Mouse (Mus musculus) forebrain, embryonic 10.5 days (tissue): ENCODE measurements at regions not wholly inside any gene's neighbourhood (a gene's known extent, or its start where the extent isn't known, plus 50 kb on each side); places are given as distances from the start of the nearest gene placed in this dataset.

Experiments
- DNase-seq: peaks from one replicate; pipeline ENCODE4 v3.0.0-alpha.2; 2017; ENCODE audit warnings: low spot score; ENCODE audit errors: extremely low spot score
- H3K27ac ChIP-seq: fragments of 300-500 bp; sonication (generic); 2 replicates; pipeline ENCODE4 v1.5.1; 2016; ENCODE audit warnings: mild to moderate bottlenecking
- H3K27me3 ChIP-seq: fragments of 300-500 bp; sonication (generic); 2 replicates; pipeline ENCODE4 v1.6.1; 2016; ENCODE audit warnings: mild to moderate bottlenecking; ENCODE audit not compliant: poor library complexity, severe bottlenecking
- H3K36me3 ChIP-seq: fragments of 300-500 bp; sonication (generic); replicated peaks from 2 replicates; pipeline ENCODE4 v1.6.1; 2016; ENCODE audit warnings: mild to moderate bottlenecking, moderate library complexity
- H3K4me1 ChIP-seq: fragments of 300-500 bp; sonication (generic); 2 replicates; pipeline ENCODE4 v1.6.1; 2016
- H3K4me3 ChIP-seq: fragments of 300-500 bp; sonication (generic); 2 replicates; pipeline ENCODE4 v1.5.1; 2016; ENCODE audit warnings: mild to moderate bottlenecking, moderate library complexity
- H3K9me3 ChIP-seq: fragments of 300-500 bp; sonication (generic); 2 replicates; pipeline ENCODE4 v1.6.1; 2016; ENCODE audit warnings: mild to moderate bottlenecking, moderate library complexity
- WGBS: fragments of 180-500 bp; shearing (Covaris S2); methylation state at CpG from one replicate; pipeline ENCODE4 v1.1.7; 2016; 5-methylcytosine and 5-hydroxymethylcytosine counted together

- Histone ChIP-seq H3K4me1 (no peaks in the 10 kb centered on the region), H3K9me3 (peaks cover 8% of the 10 kb centered on the region; the same call in 1 of the 2 replicates), H3K36me3 (no peaks in the 10 kb centered on the region), H3K27ac (no peak overlapping the region), H3K27me3 (no peaks in the 10 kb centered on the region), H3K4me3 (no peak overlapping the region)
- DNase-seq, result no peak
- WGBS, result 88% methylated on average over 3 of the region's 3 CpGs
These were observed 70.6 kb upstream of the C1qtnf7 start for GRCm38 (mm10) chr5:43444582-43445214.

GRCm38 (mm10) chr5:43445620-43446019 is 69.7 kb upstream of the C1qtnf7 start:
- H3K9me3 ChIP-seq, result peaks cover 8% of the 10 kb centered on the region; the same call in 1 of the 2 replicates
- no peaks in the 10 kb centered on the region for H3K27me3 ChIP-seq
- H3K27ac ChIP-seq, result no peak overlapping the region
- H3K4me1 ChIP-seq, result no peaks in the 10 kb centered on the region
- no peaks in the 10 kb centered on the region for H3K36me3 ChIP-seq
- no peak overlapping the region for H3K4me3 ChIP-seq
- no peak for DNase-seq

- Histone ChIP-seq H3K27ac (no peak overlapping the region), H3K27me3 (no peaks in the 10 kb centered on the region), H3K36me3 (no peaks in the 10 kb centered on the region), H3K4me3 (no peak overlapping the region), H3K9me3 (peaks cover 8% of the 10 kb centered on the region; the same call in 1 of the 2 replicates), H3K4me1 (no peaks in the 10 kb centered on the region)
- no peak for DNase-seq
These were observed 69.0 kb upstream of the C1qtnf7 start for GRCm38 (mm10) chr5:43446295-43446694.

GRCm38 (mm10) chr5:43456018-43456417 is 59.3 kb upstream of the C1qtnf7 start:
- no peaks in the 10 kb centered on the region for H3K9me3 ChIP-seq
- H3K36me3 ChIP-seq, result no peaks in the 10 kb centered on the region
- no peak overlapping the region for H3K27ac ChIP-seq
- DNase-seq, result no peak
- H3K4me1 ChIP-seq, result no peaks in the 10 kb centered on the region
- WGBS, result 85% methylated on average over 3 of the region's 3 CpGs
- H3K27me3 ChIP-seq, result no peaks in the 10 kb centered on the region
- no peak overlapping the region for H3K4me3 ChIP-seq

GRCm38 (mm10) chr5:43457725-43458124 is 57.6 kb upstream of the C1qtnf7 start:
- H3K9me3 ChIP-seq, result no peaks in the 10 kb centered on the region
- H3K4me3 ChIP-seq, result no peak overlapping the region
- H3K36me3 ChIP-seq, result no peaks in the 10 kb centered on the region
- no peak overlapping the region for H3K27ac ChIP-seq
- 83% methylated on average over 7 of the region's 7 CpGs for WGBS
- DNase-seq, result no peak
- H3K27me3 ChIP-seq, result no peaks in the 10 kb centered on the region
- no peaks in the 10 kb centered on the region for H3K4me1 ChIP-seq

GRCm38 (mm10) chr5:43461987-43462715 is 53.2 kb upstream of the C1qtnf7 start:
- H3K4me3 ChIP-seq, result no peak overlapping the region
- no peaks in the 10 kb centered on the region for H3K4me1 ChIP-seq
- DNase-seq, result no peak
- no peaks in the 10 kb centered on the region for H3K27me3 ChIP-seq
- no peaks in the 10 kb centered on the region for H3K9me3 ChIP-seq
- no peak overlapping the region for H3K27ac ChIP-seq
- 94% methylated on average over 1 of the region's 1 CpGs for WGBS
- H3K36me3 ChIP-seq, result no peaks in the 10 kb centered on the region
